Mouse (Mus musculus) cerebellum, adult 2 months (tissue): ENCODE results near the gene Slc26a6. TPM values are rescaled to one million over a fixed set of nuclear protein-coding genes. Genes with fewer than 3 reads are reported as not detected.

ENCODE experiments used
- DNase-seq, 2 experiments: peaks; one replicate each; pipeline ENCODE4 v3.0.0; 2021
- H3K27ac ChIP-seq: fragments of 200-500 bp; 2 replicates; pipeline ENCODE4 v1.5.1; 2012; ENCODE audit warnings: low read length, control low read depth, inconsistent platforms; ENCODE audit not compliant: insufficient read depth
- H3K27me3 ChIP-seq: fragments of 200-500 bp; 2 replicates; pipeline ENCODE4 v1.6.1; 2012; ENCODE audit warnings: inconsistent platforms, mild to moderate bottlenecking, low read length, moderate library complexity; ENCODE audit not compliant: control insufficient read depth, insufficient read depth
- H3K4me1 ChIP-seq: fragments of 200-500 bp; 2 replicates; pipeline ENCODE4 v1.6.1; 2011; ENCODE audit warnings: low read length; ENCODE audit not compliant: control insufficient read depth, insufficient read depth
- H3K4me3 ChIP-seq: fragments of 200-500 bp; replicated peaks from 2 replicates; pipeline ENCODE3; 2011; ENCODE audit warnings: mild to moderate bottlenecking, low read depth, low read length, control low read depth; ENCODE audit not compliant: insufficient read depth
- CTCF ChIP-seq: fragments of 200-500 bp; IDR thresholded peaks from 2 replicates; pipeline ENCODE4 v1.5.1; 2011; ENCODE audit warnings: low read depth, mild to moderate bottlenecking, control low read depth, low read length, moderate library complexity, borderline replicate concordance; ENCODE audit not compliant: insufficient read depth
- POLR2A ChIP-seq: fragments of 200-500 bp; IDR thresholded peaks from 2 replicates; pipeline ENCODE4 v1.6.1; 2011; ENCODE audit warnings: low read length, control low read depth, borderline replicate concordance; ENCODE audit not compliant: insufficient read depth
- WGBS: fragments of 180-500 bp; shearing (Covaris S2); methylation state at CpG from one replicate; pipeline ENCODE4 v1.1.7; 2018; 5-methylcytosine and 5-hydroxymethylcytosine counted together
- polyA plus RNA-seq: library from polyadenylated mRNA; depleted of rRNA; stranded (reverse); fragments of >200 nt; gene quantifications from 2 replicates; pipeline ENCODE4 v1.2.3, GENCODE M21; 2012; rRNA removed

The Slc26a6 gene
- polyA plus RNA-seq, 1 experiment, result 22.6 TPM

DNA sequence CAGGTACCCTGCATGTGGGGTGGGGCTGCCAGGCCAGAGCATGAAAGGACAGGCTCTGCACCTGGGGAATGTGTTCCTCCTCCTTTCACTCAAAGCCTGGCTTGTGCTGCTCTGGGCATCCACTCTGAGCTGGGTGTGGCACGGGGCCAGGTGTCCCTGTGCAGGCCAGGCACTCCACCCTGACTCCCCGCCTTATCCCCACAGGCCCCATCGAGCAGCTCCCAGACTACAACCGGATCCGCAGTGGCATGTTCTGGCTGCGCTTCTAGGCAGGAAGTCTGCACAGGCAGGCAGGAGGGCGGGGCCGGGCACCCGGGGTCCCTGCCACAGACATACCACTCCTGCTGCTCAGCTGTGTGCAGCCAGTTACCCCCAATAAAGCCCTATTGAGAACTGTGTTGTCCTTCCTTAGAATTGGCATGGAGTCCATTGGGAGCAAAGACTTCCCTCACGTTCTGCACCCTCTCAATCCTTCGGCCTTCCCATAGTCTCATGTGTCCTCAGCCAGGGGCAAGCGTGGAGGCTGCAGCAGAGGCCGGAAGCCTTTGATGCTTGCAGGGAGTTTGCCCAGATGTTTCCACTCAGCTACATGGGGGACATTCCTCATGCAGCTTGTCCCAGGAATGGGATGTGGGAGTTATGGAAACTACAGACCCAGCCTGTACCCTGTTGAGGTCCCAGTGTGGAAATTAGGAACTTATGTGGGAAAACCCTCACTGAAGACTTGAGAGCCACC lies 96.3 kb downstream of the Slc26a6 start:
- no peak overlapping the region for H3K4me3 ChIP-seq
- peaks cover 24% of the 10 kb centered on the region for H3K4me1 ChIP-seq
- peak; percentile 60 to 62 for DNase-seq
- no peak for TF ChIP-seq CTCF
- no peak for TF ChIP-seq POLR2A
- H3K27ac ChIP-seq, result peak overlapping the region; percentile 25
- WGBS, result 44% methylated on average over 13 of the region's 13 CpGs
- H3K27me3 ChIP-seq, result no peaks in the 10 kb centered on the region

DNA sequence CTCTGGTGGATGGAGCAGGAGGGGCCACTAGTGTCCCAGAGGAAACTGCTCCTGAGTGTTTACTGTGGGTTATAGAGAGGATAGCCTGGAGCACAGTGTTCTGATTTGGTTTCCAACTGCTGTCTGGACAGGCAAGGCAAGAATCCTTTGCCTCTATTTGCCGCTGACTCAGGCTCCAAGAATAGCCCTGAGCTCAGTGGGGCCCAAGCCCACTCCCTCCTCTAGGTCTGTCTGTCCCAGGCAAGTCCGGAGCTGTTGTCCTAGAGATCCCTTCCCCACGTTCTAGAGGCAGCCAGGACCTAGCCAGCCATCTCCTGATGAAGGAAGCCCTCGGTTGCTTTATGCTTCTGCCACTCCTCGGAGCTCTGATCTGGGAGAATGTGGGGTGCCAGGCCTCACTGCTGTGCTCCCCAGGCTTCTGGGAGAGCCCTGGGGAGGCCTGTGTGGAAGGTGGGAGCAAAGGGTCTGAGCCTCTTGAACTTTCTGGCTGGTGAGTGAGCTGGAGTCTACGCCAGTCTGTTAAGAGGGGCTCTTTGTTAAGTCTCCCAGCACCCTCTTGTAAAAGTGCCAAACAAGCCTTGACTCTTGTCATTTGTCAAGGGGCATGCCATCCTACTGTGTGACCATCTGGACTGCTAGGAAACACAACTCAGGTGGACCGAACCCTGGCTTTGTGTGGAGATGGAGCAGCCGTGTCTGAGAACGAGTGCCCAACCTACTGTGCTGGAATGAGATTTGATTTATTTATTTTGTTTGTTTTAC lies 97.1 kb downstream of the Slc26a6 start:
- peak; percentile 54 to 61 for DNase-seq
- TF ChIP-seq POLR2A (no peak), CTCF (no peak)
- Histone ChIP-seq H3K4me1 (peaks cover 26% of the 10 kb centered on the region), H3K4me3 (no peak overlapping the region), H3K27me3 (no peaks in the 10 kb centered on the region), H3K27ac (peak overlapping the region; percentile 25)
- 21% methylated on average over 9 of the region's 9 CpGs for WGBS

GRCm38 (mm10) chr9:108953081-108953636 lies 100.1 kb downstream of the Slc26a6 start, which contains the start of gene Col7a1:
Gene Col7a1 (plus strand): TSS chr9:108953586.
- no peak for DNase-seq
- WGBS, result 13% methylated on average over 15 of the region's 15 CpGs
- no peak for TF ChIP-seq CTCF
- TF ChIP-seq POLR2A, result no peak
- Histone ChIP-seq H3K4me1 (peaks cover 34% of the 10 kb centered on the region), H3K27me3 (no peaks in the 10 kb centered on the region), H3K4me3 (no peak within 1 kb of the TSS), H3K27ac (no peak within 1 kb of the TSS)

- H3K4me1 ChIP-seq, result peaks cover 16% of the 10 kb centered on the region
- DNase-seq, result peak in 1 of 2 experiments; percentile 25
- H3K27me3 ChIP-seq, result no peaks in the 10 kb centered on the region
- H3K27ac ChIP-seq, result no peak overlapping the region
- H3K4me3 ChIP-seq, result no peak overlapping the region
- no peak for TF ChIP-seq CTCF
- no peak for TF ChIP-seq POLR2A
- WGBS, result 73% methylated on average over 11 of the region's 11 CpGs
Measured at GRCm38 (mm10) chr9:108955241-108955640, 102.2 kb downstream of the Slc26a6 start.

DNA sequence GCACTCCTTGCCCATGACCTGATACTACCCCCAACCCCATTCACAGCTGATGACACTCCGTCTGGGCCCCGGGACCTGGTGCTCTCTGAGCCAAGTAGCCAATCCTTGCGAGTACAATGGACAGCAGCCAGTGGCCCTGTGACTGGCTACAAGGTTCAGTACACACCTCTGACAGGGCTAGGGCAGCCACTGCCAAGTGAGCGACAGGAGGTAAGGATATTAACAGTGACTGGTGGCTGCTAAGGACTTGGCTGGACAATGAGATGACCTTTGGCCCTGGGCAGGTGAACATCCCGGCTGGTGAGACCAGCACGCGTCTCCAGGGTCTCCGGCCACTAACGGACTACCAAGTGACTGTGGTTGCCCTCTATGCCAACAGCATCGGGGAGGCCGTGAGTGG lies 102.8 kb downstream of the Slc26a6 start:
- 66% methylated on average over 11 of the region's 11 CpGs for WGBS
- Histone ChIP-seq H3K27ac (no peak overlapping the region), H3K27me3 (no peaks in the 10 kb centered on the region), H3K4me3 (no peak overlapping the region), H3K4me1 (peaks cover 13% of the 10 kb centered on the region)
- TF ChIP-seq CTCF (no peak), POLR2A (no peak)
- DNase-seq, result no peak

Other genes starting within 250 kb of the Slc26a6 start
- gene Arih2, start 203.9 kb upstream of the Slc26a6 start, polyA plus RNA-seq, result 53.7 and 54.2 TPM in 2 replicates
- gene Slc25a20, start 191.2 kb upstream of the Slc26a6 start, polyA plus RNA-seq, result 18.2 and 19.1 TPM in 2 replicates
- 24.6 and 26.6 TPM in 2 replicates for gene Prkar2a, start 164.0 kb upstream of the Slc26a6 start, polyA plus RNA-seq
- 162 and 168 TPM in 2 replicates for gene Ip6k2, start 69.5 kb upstream of the Slc26a6 start, polyA plus RNA-seq
- gene Nckipsd, start 44.9 kb upstream of the Slc26a6 start, polyA plus RNA-seq, result 73.9 and 76.9 TPM in 2 replicates
- 77.1 and 88.3 TPM in 2 replicates for gene Celsr3, start 27.0 kb upstream of the Slc26a6 start, polyA plus RNA-seq
- gene Tmem89, start 61.3 kb downstream of the Slc26a6 start, polyA plus RNA-seq, result 0.39 and 0.92 TPM in 2 replicates
- 672 and 690 TPM in 2 replicates for gene Uqcrc1, start 83.3 kb downstream of the Slc26a6 start, polyA plus RNA-seq
- 11.3 and 14.1 TPM in 2 replicates for gene Col7a1, start 100.3 kb downstream of the Slc26a6 start, polyA plus RNA-seq
- gene Ucn2, start 132.7 kb downstream of the Slc26a6 start, polyA plus RNA-seq, result 0.47 and 0.48 TPM in 2 replicates
- gene Pfkfb4, start 138.5 kb downstream of the Slc26a6 start, polyA plus RNA-seq, result 17.5 and 20.1 TPM in 2 replicates
- gene Shisa5, start 185.3 kb downstream of the Slc26a6 start, polyA plus RNA-seq, result 75.0 and 79.8 TPM in 2 replicates
- gene Trex1, start 206.5 kb downstream of the Slc26a6 start, polyA plus RNA-seq, result 39.9 and 40.4 TPM in 2 replicates
- 38.0 and 39.1 TPM in 2 replicates for gene Atrip, start 220.8 kb downstream of the Slc26a6 start, polyA plus RNA-seq
- 6.6 and 7.7 TPM in 2 replicates for gene Ccdc51, start 229.2 kb downstream of the Slc26a6 start, polyA plus RNA-seq
- gene Tma7, start 229.3 kb downstream of the Slc26a6 start, polyA plus RNA-seq, result 144 and 152 TPM in 2 replicates
- 26.4 and 26.6 TPM in 2 replicates for gene Plxnb1, start 242.1 kb downstream of the Slc26a6 start, polyA plus RNA-seq